Comparison of ENCODE assay signal across 8 mouse cellular contexts in genomic region chr7:4739544-4740275, GRCm38 (mm10). TPM values are rescaled to one million over a fixed set of nuclear protein-coding genes. Genes with fewer than 3 reads are reported as not detected.
DNase-seq lines count a peak whose midpoint lies in the region; ATAC-seq lines count a peak whose summit lies in the region.

Kmt5c (plus strand) TSS chr7:4740115.

- no peaks in the 10 kb centered on the region for H3K27me3 ChIP-seq in lung, embryonic 16.5 days (ENCODE audit: control insufficient read depth, insufficient read depth, low read depth, low read length)

- WGBS in lung, embryonic 16.5 days = under 1% methylated on average over 37 of the region's 44 CpGs

- peak within 1 kb of the TSS; percentile 75 for H3K27ac ChIP-seq in lung, embryonic 16.5 days (ENCODE audit: low read length)

- peak within 1 kb of the TSS; percentile 78 for H3K9ac ChIP-seq in lung, embryonic 16.5 days (ENCODE audit: low read length)

- peak within 1 kb of the TSS; percentile 76 for H3K4me2 ChIP-seq in lung, embryonic 16.5 days (ENCODE audit: low read depth, low read length)

- peak; percentile 100 for DNase-seq in MEL-GATA-1-ER (ENCODE audit: extremely low read depth, low read depth)
- DNase-seq in cerebellum, adult 8-10 months = peak; percentile 98
- DNase-seq in forelimb bud, embryonic 11.5 days (ENCODE audit: low read depth, low spot score) = peak; percentile 100
- DNase-seq in layer of hippocampus, adult 9-10 months (ENCODE audit: low spot score) = peak; percentile 99
- peak; percentile 83 for DNase-seq in ovary, postnatal 10 days (ENCODE audit: low spot score)
- peak; percentile 93 to 97 for DNase-seq in thymus, postnatal 10 days (ENCODE audit: low spot score in 2 of 2)

- peaks cover 15% of the 10 kb centered on the region for H3K4me1 ChIP-seq in lung, embryonic 16.5 days (replicated peaks; ENCODE audit: control insufficient read depth, insufficient read depth, low read length)

- no peaks in the 10 kb centered on the region for H3K9me3 ChIP-seq in lung, embryonic 16.5 days (ENCODE audit: control insufficient read depth, low read length)

- H3K36me3 ChIP-seq in lung, embryonic 16.5 days (ENCODE audit: control insufficient read depth, insufficient read depth, low read length) = no peaks in the 10 kb centered on the region; the same call in 1 of the 2 replicates

- peak within 1 kb of the TSS; percentile 65 for H3K4me3 ChIP-seq in lung, embryonic 16.5 days (ENCODE audit: low read length)

- peak; percentile 92 to 94 for ATAC-seq in hematopoietic stem cell, adult 5-6 weeks (replicated peaks in 1 of 2; ENCODE audit: insufficient read depth in 1 of 2, low FRiP score in 2 of 2, low TSS enrichment in 1 of 2, low read depth in 1 of 2, poor library complexity in 2 of 2, severe bottlenecking in 2 of 2)
- peak; percentile 96 for ATAC-seq in lung, embryonic 16.5 days (ENCODE audit: low read depth)

RNA-seq across cellular contexts. Expression of gene Kmt5c, which starts in this region (rescaled TPM):
- 40.6 and 46.4 TPM in 2 replicates for total RNA-seq in hematopoietic stem cell, adult 5-6 weeks (2017)
- polyA plus RNA-seq in lung, embryonic 16.5 days (2015; fragmentation: Nextera tagmentation; extraction: Ambion mirVana) = 57.2 and 60.2 TPM in 2 replicates

Comparison
In these comparisons a context has a peak if more than half of its experiments do, and no peak if none do; other contexts are left out.
1. Peak in every context shown above with its lines: DNase-seq, ATAC-seq, H3K4me3 ChIP-seq and H3K27ac ChIP-seq.